Mouse (Mus musculus) CH12.LX (cell line): ENCODE data around the gene Tm4sf19.

Source experiments
- CTCF ChIP-seq, 2 experiments: IDR thresholded peaks in 1 of 2; conservative IDR thresholded peaks in 1 of 2; 2 replicates each; pipeline ENCODE4 v1.5.1; 2011 to 2012; ENCODE audit warnings: low read depth in 2 of 2, low read length in 2 of 2, improper control_type of control experiment in 1 of 2, inconsistent platforms in 1 of 2, mild to moderate bottlenecking in 1 of 2, moderate library complexity in 1 of 2
- KAT2A ChIP-seq: IDR thresholded peaks from 2 replicates; pipeline ENCODE4 v1.6.1; 2012; ENCODE audit warnings: low read length, improper control_type of control experiment, inconsistent platforms; ENCODE audit not compliant: insufficient replicate concordance
- MYC ChIP-seq: IDR thresholded peaks from 2 replicates; pipeline ENCODE4 v1.6.1; 2011; ENCODE audit warnings: low read depth, mild to moderate bottlenecking, improper control_type of control experiment, low read length
- POLR2A ChIP-seq: IDR thresholded peaks from 2 replicates; pipeline ENCODE4 v1.6.1; 2011; ENCODE audit warnings: low read depth, mild to moderate bottlenecking, improper control_type of control experiment, low read length
- POLR2AphosphoS2 ChIP-seq: IDR thresholded peaks from 2 replicates; pipeline ENCODE4 v1.6.1; 2011; ENCODE audit warnings: low read depth, low read length, improper control_type of control experiment
- USF1 ChIP-seq: IDR thresholded peaks from 2 replicates; pipeline ENCODE4 v1.6.1; 2014; ENCODE audit warnings: low read depth, mild to moderate bottlenecking, inconsistent platforms, low read length, improper control_type of control experiment
- ZKSCAN1 ChIP-seq: IDR thresholded peaks from 2 replicates; pipeline ENCODE4 v1.6.1; 2012; ENCODE audit warnings: low read depth, inconsistent platforms, low read length, improper control_type of control experiment, borderline replicate concordance
- ZNF384 ChIP-seq: IDR thresholded peaks from 2 replicates; pipeline ENCODE4 v1.6.1; 2012; ENCODE audit warnings: low read depth, low read length, improper control_type of control experiment, inconsistent platforms

DNA sequence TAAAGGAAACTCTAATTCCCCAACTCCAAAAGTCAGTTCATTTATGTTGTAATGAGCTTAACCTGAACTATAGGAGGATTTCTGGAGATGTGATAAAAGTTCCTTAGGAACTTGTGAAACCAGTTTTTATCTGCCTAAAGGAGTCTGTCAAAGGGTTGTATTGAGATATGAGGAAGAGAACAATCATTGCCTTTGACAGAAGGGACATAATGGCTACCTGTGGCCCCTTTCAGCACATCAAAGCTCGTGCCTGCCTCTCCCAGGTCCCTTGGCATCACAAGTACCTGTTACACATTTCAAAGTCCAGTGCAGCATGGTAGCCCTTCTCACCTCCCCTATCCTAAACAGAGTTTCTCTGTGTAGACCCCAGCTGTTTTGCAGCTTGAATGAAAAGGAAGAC, 17.2 kb downstream of the Tm4sf19 start:
- no peak for TF ChIP-seq CTCF (conservative IDR thresholded peaks at IDR 0.05 in 1 of 2, IDR thresholded peaks at IDR 0.05 in 1 of 2; ENCODE audit: low read depth in 2 of 2, low read length in 2 of 2)
- no peak for TF ChIP-seq ZKSCAN1
- TF ChIP-seq POLR2A, result no peak
- TF ChIP-seq USF1, result no peak
- TF ChIP-seq KAT2A, result no peak
- TF ChIP-seq POLR2AphosphoS2, result no peak
- no peak for TF ChIP-seq ZNF384
- TF ChIP-seq MYC, result no peak
